Mouse (Mus musculus) testis, postnatal 14 days (tissue): ENCODE data around the gene Cct4.

Experiments
- DNase-seq: peaks from one replicate; pipeline ENCODE4 v3.0.0; 2021; ENCODE audit warnings: low spot score

Cct4 gene

GRCm38 (mm10) chr11:22990393-22991126 lies at the start of gene Cct4:
Gene Cct4 (plus strand): TSS chr11:22990519.
- peak; percentile 93 for DNase-seq

GRCm38 (mm10) chr11:22949101-22949500 lies 41.2 kb upstream of the Cct4 start:
- no peak for DNase-seq

- DNase-seq = no peak
Observed at GRCm38 (mm10) chr11:22950131-22950530, 40.2 kb upstream of the Cct4 start.

- no peak for DNase-seq
Observed at GRCm38 (mm10) chr11:22952668-22953067, 37.7 kb upstream of the Cct4 start.

GRCm38 (mm10) chr11:22956346-22956745 lies 34.0 kb upstream of the Cct4 start:
- no peak for DNase-seq

GRCm38 (mm10) chr11:22956830-22957229 lies 33.5 kb upstream of the Cct4 start:
- peak; percentile 33 for DNase-seq

GRCm38 (mm10) chr11:22957791-22958374 lies 32.4 kb upstream of the Cct4 start:
- no peak for DNase-seq

GRCm38 (mm10) chr11:22962101-22962500 lies 28.2 kb upstream of the Cct4 start:
- DNase-seq = no peak

- no peak for DNase-seq
Observed at GRCm38 (mm10) chr11:22964401-22964800, 25.9 kb upstream of the Cct4 start.

GRCm38 (mm10) chr11:22965503-22965902 lies 24.8 kb upstream of the Cct4 start:
- no peak for DNase-seq

GRCm38 (mm10) chr11:22969486-22969885 lies 20.8 kb upstream of the Cct4 start:
- no peak for DNase-seq

- DNase-seq = no peak
Observed at GRCm38 (mm10) chr11:22970546-22970945, 19.8 kb upstream of the Cct4 start.

GRCm38 (mm10) chr11:22971835-22972709 lies 18.2 kb upstream of the Cct4 start, which contains the start of gene Zrsr1:
Gene Zrsr1 (plus strand): TSS chr11:22972005.
- peak; percentile 73 for DNase-seq

GRCm38 (mm10) chr11:22972746-22973526 lies 17.4 kb upstream of the Cct4 start:
- DNase-seq = peak; percentile 90

GRCm38 (mm10) chr11:22973599-22973998 lies 16.7 kb upstream of the Cct4 start:
- DNase-seq = no peak

GRCm38 (mm10) chr11:22978215-22978614 lies 12.1 kb upstream of the Cct4 start:
- no peak for DNase-seq

GRCm38 (mm10) chr11:22978711-22979110 lies 11.6 kb upstream of the Cct4 start:
- no peak for DNase-seq

GRCm38 (mm10) chr11:22979221-22979620 lies 11.1 kb upstream of the Cct4 start:
- DNase-seq = no peak

GRCm38 (mm10) chr11:22981041-22981440 lies 9.3 kb upstream of the Cct4 start:
- no peak for DNase-seq

- DNase-seq = no peak
Observed at GRCm38 (mm10) chr11:22981543-22981950, 8.8 kb upstream of the Cct4 start.

GRCm38 (mm10) chr11:22981984-22982757 lies 8.1 kb upstream of the Cct4 start, which contains the start of the genes Gm28048 and Commd1:
Gene Gm28048 (minus strand): TSS chr11:22982090.
Gene Commd1 (minus strand): TSS chr11:22982382.
- DNase-seq = peak; percentile 95
